Mouse (Mus musculus): Measurements from ENCODE around the gene Kcne1l.

- no peak for TF ChIP-seq CTCF (IDR thresholded peaks at IDR 0.05; ENCODE audit: low read depth, low read length)
- no peak for TF ChIP-seq GATA1 (IDR thresholded peaks at IDR 0.05; ENCODE audit: borderline replicate concordance, low read length)
- TF ChIP-seq POLR2AphosphoS5 (IDR thresholded peaks at IDR 0.05; ENCODE audit: insufficient replicate concordance, low read depth, low read length): no peak
- no peak for TF ChIP-seq TAL1 (conservative IDR thresholded peaks at IDR 0.05; ENCODE audit: low read depth, low read length)
These were observed 19.7 kb upstream of the Kcne1l start for GRCm38 (mm10) chrX:142325760-142326159.
